ENCODE assay signal across 14 mouse cellular contexts in the genomic region with DNA sequence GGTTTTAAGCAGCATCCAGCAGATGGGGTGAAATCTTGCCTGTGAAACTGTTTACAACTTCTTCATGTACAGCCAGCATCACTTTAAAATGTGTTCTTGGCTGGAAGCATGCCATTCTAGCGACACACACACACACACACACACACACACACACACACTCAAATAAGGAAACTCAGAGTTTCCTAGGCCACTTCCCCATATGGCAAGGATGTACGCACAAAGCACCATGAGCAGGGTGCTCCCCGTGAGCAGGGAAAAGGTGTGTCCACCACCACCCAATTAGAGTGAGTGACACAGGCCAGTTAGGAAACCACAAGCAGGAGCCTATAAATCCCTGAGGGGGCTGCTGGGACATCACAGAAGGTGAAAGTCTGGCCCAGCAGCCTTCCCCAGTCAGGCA. TPM values are rescaled to one million over a fixed set of nuclear protein-coding genes. Genes with fewer than 3 reads are reported as not detected.
DNase-seq lines count a peak whose midpoint lies in the region; ATAC-seq and TF ChIP-seq lines count a peak whose summit lies in the region.
"Had no signal": no experiment of that assay in that cellular context is flagged by ENCODE, and none has a peak within 500 bp of the region (broad histone marks: within the 10 kb centered on the region; RNA-seq: fewer than 3 reads in every experiment).

No protein-coding gene starts in this region.

- H3K36me3 ChIP-seq in forebrain, postnatal 0 days (ENCODE audit: insufficient read depth), result no peaks in the 10 kb centered on the region
- H3K36me3 ChIP-seq in forebrain, embryonic 10.5 days (replicated peaks), result no peaks in the 10 kb centered on the region
- no peaks in the 10 kb centered on the region for H3K36me3 ChIP-seq in stomach, postnatal 0 days (ENCODE audit: control insufficient read depth, insufficient read depth, low read length)
- H3K36me3 ChIP-seq: embryonic facial prominence, embryonic 15.5 days; limb, embryonic 12.5 days had no signal

- H3K27ac ChIP-seq in forebrain, postnatal 0 days (ENCODE audit: low read depth, low read length), result no peak overlapping the region
- no peak overlapping the region for H3K27ac ChIP-seq in forebrain, embryonic 10.5 days
- no peak overlapping the region for H3K27ac ChIP-seq in stomach, postnatal 0 days (replicated peaks)
- H3K27ac ChIP-seq: embryonic facial prominence, embryonic 15.5 days; limb, embryonic 12.5 days had no signal

- no peaks in the 10 kb centered on the region for H3K27me3 ChIP-seq in forebrain, postnatal 0 days (ENCODE audit: insufficient read depth, low read length)
- peaks cover 16% of the 10 kb centered on the region for H3K27me3 ChIP-seq in forebrain, embryonic 10.5 days (ENCODE audit: poor library complexity, severe bottlenecking)
- H3K27me3 ChIP-seq in stomach, postnatal 0 days (ENCODE audit: control insufficient read depth, insufficient read depth, low read length), result no peaks in the 10 kb centered on the region
- H3K27me3 ChIP-seq: embryonic facial prominence, embryonic 15.5 days had no signal

- TF ChIP-seq EP300 in stomach, postnatal 0 days (optimal IDR thresholded peaks at IDR 0.05), result no peak

- no peak for TF ChIP-seq CTCF in forebrain, postnatal 0 days (IDR thresholded peaks at IDR 0.05; ENCODE audit: low read depth)
- no peak for TF ChIP-seq CTCF in stomach, postnatal 0 days (IDR thresholded peaks at IDR 0.05; ENCODE audit: low read depth)

- DNase-seq in forebrain, postnatal 0 days, result peak; percentile 69
- no peak for DNase-seq in forebrain, embryonic 10.5 days (ENCODE audit: extremely low spot score, low spot score)
- DNase-seq in right cerebral cortex, postnatal 10 days (ENCODE audit: low spot score in 2 of 2), result peak; percentile 60 to 65
- no peak for DNase-seq in right cerebral cortex, postnatal 25 days
- no peak for DNase-seq in stomach, postnatal 0 days (ENCODE audit: low spot score)
- DNase-seq in urinary bladder, postnatal 10 days (ENCODE audit: low spot score), result no peak
- DNase-seq in lung, postnatal 14 days, result no peak
- DNase-seq: gastrocnemius, postnatal 14 days; heart, postnatal 14 days; kidney, postnatal 25 days; lung, postnatal 10 days had no signal

- H3K4me3 ChIP-seq in forebrain, postnatal 0 days (ENCODE audit: low read depth, low read length), result no peak overlapping the region
- H3K4me3 ChIP-seq in forebrain, embryonic 10.5 days, result no peak overlapping the region
- H3K4me3 ChIP-seq in stomach, postnatal 0 days (ENCODE audit: low read depth, low read length), result no peak overlapping the region
- H3K4me3 ChIP-seq: embryonic facial prominence, embryonic 15.5 days; limb, embryonic 12.5 days had no signal

- WGBS in forebrain, postnatal 0 days, result 43% methylated on average over 3 of the region's 3 CpGs
- 66% methylated on average over 3 of the region's 3 CpGs for WGBS in forebrain, embryonic 10.5 days
- 53% methylated on average over 3 of the region's 3 CpGs for WGBS in stomach, postnatal 0 days

- peak overlapping the region; percentile 69; the same call in 1 of the 2 replicates for H3K4me2 ChIP-seq in forebrain, postnatal 0 days (ENCODE audit: low read depth)
- H3K4me2 ChIP-seq in stomach, postnatal 0 days (replicated peaks; ENCODE audit: low read depth), result no peak overlapping the region
- H3K4me2 ChIP-seq: limb, embryonic 12.5 days had no signal

- peaks cover 6% of the 10 kb centered on the region; the same call in 1 of the 2 replicates for H3K4me1 ChIP-seq in forebrain, postnatal 0 days (ENCODE audit: insufficient read depth)
- H3K4me1 ChIP-seq in forebrain, embryonic 10.5 days, result peaks cover 9% of the 10 kb centered on the region
- no peaks in the 10 kb centered on the region for H3K4me1 ChIP-seq in stomach, postnatal 0 days (replicated peaks; ENCODE audit: control insufficient read depth, insufficient read depth)
- H3K4me1 ChIP-seq: limb, embryonic 12.5 days had no signal

- H3K9ac ChIP-seq in forebrain, postnatal 0 days, result no peak overlapping the region
- H3K9ac ChIP-seq in stomach, postnatal 0 days (ENCODE audit: low read length), result no peak overlapping the region
- H3K9ac ChIP-seq: embryonic facial prominence, embryonic 15.5 days; limb, embryonic 12.5 days had no signal

- H3K9me3 ChIP-seq in forebrain, postnatal 0 days (ENCODE audit: low read length), result no peaks in the 10 kb centered on the region
- H3K9me3 ChIP-seq in forebrain, embryonic 10.5 days, result no peaks in the 10 kb centered on the region
- no peaks in the 10 kb centered on the region for H3K9me3 ChIP-seq in stomach, postnatal 0 days (ENCODE audit: control insufficient read depth, low read length)
- H3K9me3 ChIP-seq: embryonic facial prominence, embryonic 15.5 days; limb, embryonic 12.5 days had no signal

- peak; percentile 17 for ATAC-seq in forebrain, postnatal 0 days
- peak; percentile 18 for ATAC-seq in inflammation-experienced regulatory T-cells, adult 6 months
- ATAC-seq in stomach, postnatal 0 days (ENCODE audit: low FRiP score, low TSS enrichment), result peak; percentile 58; the same call in 1 of the 2 replicates

RNA-seq across cellular contexts. Expression of a gene that starts 10.5 kb away (rescaled TPM):
- 1.3 TPM in 1 of 2 replicates, not detected in the other for total RNA-seq in forebrain, postnatal 0 days (2014; rRNA removed)
- polyA plus RNA-seq in forebrain, postnatal 0 days (2015; fragmentation: Nextera tagmentation; extraction: Ambion mirVana), result 0.70 and 0.79 TPM in 2 replicates
- 0.40 TPM in 1 of 2 replicates, not detected in the other for polyA plus RNA-seq in forebrain, embryonic 10.5 days (2016; fragmentation: Nextera tagmentation; extraction: Ambion mirVana)
- polyA plus RNA-seq in inflammation-experienced regulatory T-cells, adult 6 months (2017; shearing (Covaris generic)), result 100 to 1,000 TPM; 110 to 229 (median 126) TPM
- 18.7 and 25.9 TPM in 2 replicates for polyA plus RNA-seq in stomach, postnatal 0 days (2015; fragmentation: Nextera tagmentation; extraction: Ambion mirVana)

Comparison
In these comparisons a context has a peak if more than half of its experiments do, and no peak if none do; other contexts are left out.
1. DNase-seq: peak in forebrain, postnatal 0 days (single experiment) and right cerebral cortex, postnatal 10 days (2 of 2); none in forebrain, embryonic 10.5 days (single experiment), right cerebral cortex, postnatal 25 days (single experiment), stomach, postnatal 0 days (single experiment), urinary bladder, postnatal 10 days (single experiment) and lung, postnatal 14 days (single experiment).
2. RNA of a gene that starts 10.5 kb away (polyA plus RNA-seq): 110 to 229 TPM in inflammation-experienced regulatory T-cells, adult 6 months and 18.7 to 25.9 TPM in stomach, postnatal 0 days; 0.70 to 0.79 TPM in forebrain, postnatal 0 days and 0.40 TPM in forebrain, embryonic 10.5 days; every median in the first group is over 10 times any median in the second.
3. Peak in every context shown above with its lines, with median percentiles within 50 percentile points of each other: ATAC-seq.